Comparison of ENCODE assay signal across 18 mouse cellular contexts in genomic region chr6:105417551-105417950, GRCm38 (mm10).
"Had no signal": no experiment of that assay in that cellular context is flagged by ENCODE, and none has a peak within 500 bp of the region (broad histone marks: within the 10 kb centered on the region; RNA-seq: fewer than 3 reads in every experiment).

No protein-coding gene starts in this region.

- H3K27me3 ChIP-seq: midbrain, embryonic 12.5 days; neural tube, embryonic 13.5 days; neural tube, embryonic 15.5 days had no signal

- ATAC-seq: midbrain, embryonic 16.5 days had no signal

- H3K36me3 ChIP-seq: midbrain, embryonic 10.5 days; midbrain, embryonic 12.5 days; neural tube, embryonic 13.5 days; neural tube, embryonic 15.5 days had no signal

- H3K4me3 ChIP-seq: midbrain, embryonic 10.5 days; midbrain, embryonic 12.5 days; myocyte; neural tube, embryonic 13.5 days; neural tube, embryonic 15.5 days had no signal

- H3K27ac ChIP-seq: midbrain, embryonic 10.5 days; midbrain, embryonic 12.5 days; neural tube, embryonic 13.5 days; neural tube, embryonic 15.5 days had no signal

- DNase-seq: lung, adult 18-20 months; lung, embryonic 14.5 days; lung, postnatal 10 days; lung, postnatal 4 days; midbrain, embryonic 14.5 days; right cerebral cortex, adult 18-20 months; right cerebral cortex, postnatal 25 days; right cerebral cortex, postnatal 4 days; spleen, adult 18-20 months; thymus, adult 18-20 months; thymus, postnatal 14 days; thymus, postnatal 36 days had no signal

- H3K9me3 ChIP-seq: midbrain, embryonic 12.5 days; neural tube, embryonic 13.5 days; neural tube, embryonic 15.5 days had no signal

- H3K4me1 ChIP-seq: midbrain, embryonic 10.5 days; midbrain, embryonic 12.5 days; neural tube, embryonic 13.5 days; neural tube, embryonic 15.5 days had no signal

- H3K9ac ChIP-seq: lung, embryonic 14.5 days; midbrain, embryonic 12.5 days; neural tube, embryonic 13.5 days; neural tube, embryonic 15.5 days had no signal

- H3K4me2 ChIP-seq: lung, embryonic 14.5 days; midbrain, embryonic 12.5 days; neural tube, embryonic 13.5 days; neural tube, embryonic 15.5 days had no signal
